Mouse (Mus musculus) CH12.LX (cell line): ENCODE data around the gene Ston1. TPM values are rescaled to one million over a fixed set of nuclear protein-coding genes. Genes with fewer than 3 reads are reported as not detected.
A peak's percentile ranks its signal among the peaks of the same experiment; 100 is the strongest.

ENCODE experiments used
- DNase-seq: peaks from one replicate; pipeline ENCODE4 v3.0.0-alpha.2; 2013; ENCODE audit errors: extremely low read depth
- H3K27ac ChIP-seq: 2 replicates; pipeline ENCODE4 v1.5.1; 2012; ENCODE audit warnings: low read depth, mild to moderate bottlenecking, control low read depth, moderate library complexity; ENCODE audit not compliant: insufficient read depth
- H3K27me3 ChIP-seq: replicated peaks from 2 replicates; pipeline ENCODE3; 2012; ENCODE audit warnings: inconsistent platforms
- H3K36me3 ChIP-seq, 2 experiments: replicated peaks in 1 of 2; 2 replicates each; pipeline versions ENCODE3 to v1.6.1; 2012; ENCODE audit warnings: inconsistent platforms in 1 of 2, low read length in 1 of 2, mild to moderate bottlenecking in 1 of 2, mixed read lengths in 1 of 2, moderate library complexity in 1 of 2; ENCODE audit not compliant: control insufficient read depth in 1 of 2, insufficient read depth in 1 of 2
- H3K4me1 ChIP-seq, 2 experiments: 2 replicates each; pipeline ENCODE4 v1.6.1; 2012; ENCODE audit warnings: inconsistent platforms in 1 of 2, moderate library complexity in 1 of 2; ENCODE audit not compliant: insufficient read depth in 2 of 2, control insufficient read depth in 1 of 2
- H3K4me2 ChIP-seq: 2 replicates; pipeline ENCODE4 v1.6.1; 2012; ENCODE audit warnings: low read depth, mild to moderate bottlenecking, control low read depth; ENCODE audit not compliant: poor library complexity, insufficient read depth, severe bottlenecking
- H3K4me3 ChIP-seq, 3 experiments: fragments of 150-350 bp in 1 of 3; sonication (generic) in 1 of 3; replicated peaks in 1 of 3; 2 replicates each; pipeline versions ENCODE3 to v1.5.1; 2011 to 2012; ENCODE audit warnings: low read depth in 2 of 3, low read length in 2 of 3, mild to moderate bottlenecking in 2 of 3, moderate library complexity in 2 of 3, control low read depth in 1 of 3, improper control_type of control experiment in 1 of 3, inconsistent platforms in 1 of 3, mixed read lengths in 1 of 3; ENCODE audit not compliant: poor library complexity in 1 of 3
- H3K79me2 ChIP-seq: replicated peaks from 2 replicates; pipeline ENCODE4 v1.6.1; 2012; ENCODE audit warnings: mild to moderate bottlenecking, moderate library complexity; ENCODE audit not compliant: control insufficient read depth, poor library complexity, insufficient read depth, severe bottlenecking; ENCODE audit errors: extremely low read depth
- H3K9ac ChIP-seq: 2 replicates; pipeline ENCODE4 v1.6.1; 2012; ENCODE audit warnings: low read depth, mild to moderate bottlenecking, control low read depth, moderate library complexity; ENCODE audit not compliant: insufficient read depth
- H3K9me3 ChIP-seq: replicated peaks from 2 replicates; pipeline ENCODE3; 2012; ENCODE audit warnings: low read length, inconsistent platforms, mixed read lengths
- BHLHE40 ChIP-seq: IDR thresholded peaks from 2 replicates; pipeline ENCODE4 v1.6.1; 2011; ENCODE audit warnings: mild to moderate bottlenecking, low read depth, low read length, improper control_type of control experiment
- CHD1 ChIP-seq: IDR thresholded peaks from 2 replicates; pipeline ENCODE4 v1.6.1; 2012; ENCODE audit warnings: low read depth, low read length, improper control_type of control experiment, inconsistent platforms
- CTCF ChIP-seq, 2 experiments: IDR thresholded peaks in 1 of 2; conservative IDR thresholded peaks in 1 of 2; 2 replicates each; pipeline ENCODE4 v1.5.1; 2011 to 2012; ENCODE audit warnings: low read depth in 2 of 2, low read length in 2 of 2, improper control_type of control experiment in 1 of 2, inconsistent platforms in 1 of 2, mild to moderate bottlenecking in 1 of 2, moderate library complexity in 1 of 2
- GABPA ChIP-seq: IDR thresholded peaks from 2 replicates; pipeline ENCODE4 v1.6.1; 2012; ENCODE audit warnings: low read depth, low read length, improper control_type of control experiment, inconsistent platforms; ENCODE audit not compliant: insufficient replicate concordance
- HCFC1 ChIP-seq: IDR thresholded peaks from 2 replicates; pipeline ENCODE4 v1.6.1; 2012; ENCODE audit warnings: low read depth, mild to moderate bottlenecking, inconsistent platforms, low read length, improper control_type of control experiment
- IRF4 ChIP-seq: IDR thresholded peaks from 2 replicates; pipeline ENCODE4 v1.6.1; 2014; ENCODE audit warnings: low read depth, mild to moderate bottlenecking, inconsistent platforms, low read length, improper control_type of control experiment
- JUND ChIP-seq: conservative IDR thresholded peaks from 2 replicates; pipeline ENCODE4 v1.6.1; 2011; ENCODE audit warnings: low read depth, low read length, improper control_type of control experiment
- MAX ChIP-seq: IDR thresholded peaks from 2 replicates; pipeline ENCODE4 v1.6.1; 2011; ENCODE audit warnings: low read length, improper control_type of control experiment
- MYC ChIP-seq: IDR thresholded peaks from 2 replicates; pipeline ENCODE4 v1.6.1; 2011; ENCODE audit warnings: low read depth, mild to moderate bottlenecking, improper control_type of control experiment, low read length
- NELFE ChIP-seq: IDR thresholded peaks from 2 replicates; pipeline ENCODE4 v1.6.1; 2011; ENCODE audit warnings: low read depth, low read length, improper control_type of control experiment
- POLR2AphosphoS2 ChIP-seq: IDR thresholded peaks from 2 replicates; pipeline ENCODE4 v1.6.1; 2011; ENCODE audit warnings: low read depth, low read length, improper control_type of control experiment
- RAD21 ChIP-seq: IDR thresholded peaks from 2 replicates; pipeline ENCODE4 v1.6.1; 2011; ENCODE audit warnings: low read depth, mild to moderate bottlenecking, low read length, improper control_type of control experiment, moderate library complexity
- RCOR1 ChIP-seq: conservative IDR thresholded peaks from 2 replicates; pipeline ENCODE4 v1.6.1; 2012; ENCODE audit warnings: low read depth, mild to moderate bottlenecking, inconsistent platforms, low read length, improper control_type of control experiment
- SMC3 ChIP-seq: IDR thresholded peaks from 2 replicates; pipeline ENCODE4 v1.6.1; 2011; ENCODE audit warnings: low read depth, low read length, improper control_type of control experiment
- ZMIZ1 ChIP-seq: IDR thresholded peaks from 2 replicates; pipeline ENCODE4 v1.6.1; 2012; ENCODE audit warnings: low read depth, mild to moderate bottlenecking, inconsistent platforms, low read length, improper control_type of control experiment
- dilution Hi-C: fragments of 300-500 bp; cut with MboI; formaldehyde crosslinking; loops from 2 replicates; pipeline ENCODE4 v1.14.3; 2020; ENCODE audit warnings: low sequenced_read_pairs; ENCODE audit not compliant: extremely low pct_unique_long_range_greater_than_20kb, extremely low pct_ligation_motif_present
- in situ Hi-C: fragments of 300-500 bp; cut with MboI; formaldehyde crosslinking; loops from 3 replicates; pipeline ENCODE4 v1.14.3; 2019; ENCODE audit warnings: low sequenced_read_pairs, low pct_ligation_motif_present, low pct_unique_long_range_greater_than_20kb, mixed read lengths
- polyA plus RNA-seq: library from polyadenylated mRNA; unstranded; fragments of >175 nt; gene quantifications from 2 replicates; pipeline ENCODE4 v1.2.1, GENCODE M21; 2012; ENCODE audit warnings: low read depth; ENCODE audit not compliant: insufficient read length
- total RNA-seq, 2 experiments: library from RNA; depleted of rRNA; stranded (reverse); fragments of 300-350 nt in 1 of 2; fragments of >200 nt in 1 of 2; gene quantifications; 2 replicates each; pipeline ENCODE4 v1.2.3; 2012 to 2014

The Ston1 gene
- total and polyA plus RNA-seq, 3 experiments = 0.98 to 6.0 (median 1.1) TPM

GRCm38 (mm10) chr17:88670800-88671199 is 73.3 kb downstream of the Ston1 start:
- no peaks in the 10 kb centered on the region for H3K79me2 ChIP-seq
- H3K9me3 ChIP-seq = no peaks in the 10 kb centered on the region
- H3K4me3 ChIP-seq = no peak overlapping the region
- TF ChIP-seq HCFC1 (no peak), POLR2AphosphoS2 (no peak), BHLHE40 (no peak), SMC3 (no peak), ZMIZ1 (no peak), RCOR1 (no peak), RAD21 (no peak), NELFE (no peak), MAX (no peak), MYC (no peak), JUND (no peak), IRF4 (no peak), CHD1 (no peak), GABPA (no peak)
- peak overlapping the region; percentile 55; the same call in 1 of the 2 replicates for H3K4me2 ChIP-seq
- in situ Hi-C loops = no loop called here
- dilution Hi-C loops = no loop called here
- H3K27me3 ChIP-seq = no peaks in the 10 kb centered on the region
- H3K27ac ChIP-seq = no peak overlapping the region
- H3K4me1 ChIP-seq = peaks cover 2 to 11% of the 10 kb centered on the region in 2 experiments; a peak in 2 of 4 replicates
- H3K9ac ChIP-seq = no peak overlapping the region
- DNase-seq = no peak
- H3K36me3 ChIP-seq = no peaks in the 10 kb centered on the region

GRCm38 (mm10) chr17:88675310-88676309 is 78.1 kb downstream of the Ston1 start:
- TF ChIP-seq CTCF (conservative IDR thresholded peaks at IDR 0.05 in 1 of 2, IDR thresholded peaks at IDR 0.05 in 1 of 2; ENCODE audit: low read depth in 2 of 2, low read length in 2 of 2) = peak in 1 of 2 experiments; percentile 20; a peak in 1 of 4 replicates
- no peak for TF ChIP-seq BHLHE40
- TF ChIP-seq RAD21 = peak; percentile 18
- H3K27me3 ChIP-seq = no peaks in the 10 kb centered on the region
- no peak overlapping the region for H3K4me2 ChIP-seq
- no peak overlapping the region for H3K9ac ChIP-seq
- H3K27ac ChIP-seq = no peak overlapping the region
- peaks cover 2 to 9% of the 10 kb centered on the region in 2 experiments; a peak in 2 of 4 replicates for H3K4me1 ChIP-seq
- H3K36me3 ChIP-seq = no peaks in the 10 kb centered on the region
- dilution Hi-C loops = no loop called here
- H3K9me3 ChIP-seq = no peaks in the 10 kb centered on the region
- DNase-seq = no peak
- in situ Hi-C loops = no loop called here
- H3K79me2 ChIP-seq = no peaks in the 10 kb centered on the region
- H3K4me3 ChIP-seq = no peak overlapping the region
